Mouse (Mus musculus) thymus, postnatal 25 days (tissue): ENCODE data around the gene Ascl2.

Source experiments
- DNase-seq: peaks from one replicate; pipeline ENCODE4 v3.0.0; 2022

Ascl2 gene

GRCm38 (mm10) chr7:142968809-142969511, at the start of gene Ascl2:
Ascl2 (minus strand) TSS chr7:142969264.
- DNase-seq: no peak

GRCm38 (mm10) chr7:143017181-143017580, 48.1 kb upstream of the Ascl2 start:
- no peak for DNase-seq

GRCm38 (mm10) chr7:143016424-143017142, 47.5 kb upstream of the Ascl2 start:
- DNase-seq: no peak

GRCm38 (mm10) chr7:143015755-143016423, 46.8 kb upstream of the Ascl2 start:
- DNase-seq: no peak

- DNase-seq: no peak
Observed at GRCm38 (mm10) chr7:143014862-143015659, 46.0 kb upstream of the Ascl2 start.

- DNase-seq: no peak
Observed at GRCm38 (mm10) chr7:143013420-143014178, 44.5 kb upstream of the Ascl2 start.

GRCm38 (mm10) chr7:143012230-143012875, 43.3 kb upstream of the Ascl2 start:
- no peak for DNase-seq

GRCm38 (mm10) chr7:143011226-143011625, 42.2 kb upstream of the Ascl2 start:
- no peak for DNase-seq

GRCm38 (mm10) chr7:143009996-143010395, 40.9 kb upstream of the Ascl2 start:
- DNase-seq: peak; percentile 22

- peak; percentile 36 for DNase-seq
Observed at GRCm38 (mm10) chr7:143008996-143009665, 40.1 kb upstream of the Ascl2 start.

- peak; percentile 79 for DNase-seq
Observed at GRCm38 (mm10) chr7:143008370-143008926, 39.4 kb upstream of the Ascl2 start.

- peak; percentile 96 for DNase-seq
Observed at GRCm38 (mm10) chr7:143007599-143008369, 38.7 kb upstream of the Ascl2 start.

GRCm38 (mm10) chr7:143006756-143007598, 37.9 kb upstream of the Ascl2 start:
- no peak for DNase-seq

- peak; percentile 42 for DNase-seq
Observed at GRCm38 (mm10) chr7:143006097-143006755, 37.2 kb upstream of the Ascl2 start.

- DNase-seq: peak; percentile 68
Observed at GRCm38 (mm10) chr7:143005344-143006096, 36.5 kb upstream of the Ascl2 start.

GRCm38 (mm10) chr7:143004727-143005343, 35.8 kb upstream of the Ascl2 start, which contains the start of gene Tspan32:
Tspan32 (plus strand) TSS chr7:143005046.
- peak; percentile 74 for DNase-seq

GRCm38 (mm10) chr7:143002679-143003078, 33.6 kb upstream of the Ascl2 start:
- peak; percentile 39 for DNase-seq
